Mouse (Mus musculus): Measurements from ENCODE around the gene Tymp. TPM values are rescaled to one million over a fixed set of nuclear protein-coding genes. Genes with fewer than 3 reads are reported as not detected.

Gene Tymp
- 0.62 and 0.75 TPM in 2 replicates for polyA plus RNA-seq (2016; fragmentation: Nextera tagmentation; extraction: Ambion mirVana)

DNA sequence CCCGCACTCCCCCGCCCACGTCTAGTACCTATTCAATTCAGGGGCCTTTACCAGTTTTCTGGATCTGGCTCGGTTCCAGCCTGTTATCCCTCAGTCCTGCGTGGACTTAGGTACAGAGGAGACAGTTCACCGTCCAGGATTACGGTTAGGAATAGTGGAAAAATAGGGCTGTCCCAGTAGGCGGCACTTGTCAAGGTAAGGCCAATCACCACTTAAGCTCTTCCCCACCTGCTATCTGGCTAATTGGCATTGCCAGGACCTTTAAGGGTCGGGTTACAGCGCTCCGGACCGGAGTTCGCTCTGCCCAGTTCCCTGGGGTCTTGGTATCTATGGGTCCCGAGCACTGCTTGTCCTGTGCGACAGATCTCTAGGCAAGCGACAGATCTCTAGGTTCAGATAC lies at the start of gene Tymp:
Gene Tymp (minus strand): TSS at position 83 of the 400 bp plus-strand sequence.
- ATAC-seq: no peak
- no peak within 1 kb of the TSS for H3K27ac ChIP-seq
- H3K36me3 ChIP-seq: peaks cover 10% of the 10 kb centered on the region
- no peaks in the 10 kb centered on the region for H3K9me3 ChIP-seq (replicated peaks)
- peaks cover 45% of the 10 kb centered on the region for H3K4me1 ChIP-seq
- peak within 1 kb of the TSS; percentile 14; the same call in 1 of the 2 replicates for H3K4me2 ChIP-seq
- H3K27me3 ChIP-seq (replicated peaks): peaks cover 46% of the 10 kb centered on the region
- 35% methylated on average over 16 of the region's 16 CpGs for WGBS (ENCODE audit: insufficient replicate concordance)
- no peak within 1 kb of the TSS for H3K4me3 ChIP-seq
- H3K9ac ChIP-seq: no peak within 1 kb of the TSS

DNA sequence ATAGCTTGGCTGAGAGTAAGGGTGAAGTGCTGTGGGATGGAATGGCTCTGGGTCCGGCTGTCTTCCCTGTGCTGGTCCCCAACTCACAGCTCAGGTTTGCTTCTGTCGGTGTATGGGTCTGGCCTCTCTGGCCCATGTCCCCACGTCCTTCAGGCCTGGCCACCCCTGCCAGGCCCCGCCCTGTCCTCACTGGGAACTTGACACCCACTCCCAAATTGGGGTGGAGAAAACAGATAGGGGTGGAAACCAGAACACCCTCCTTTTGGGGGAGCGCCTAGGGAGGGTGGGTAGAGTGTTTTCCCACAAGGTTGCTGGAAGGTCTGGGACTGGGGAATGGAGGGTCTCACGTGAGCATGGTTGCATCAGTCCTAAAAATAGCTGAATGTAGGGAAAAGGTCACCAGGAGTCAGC lies 48.9 kb upstream of the Tymp start, which contains the start of gene Cpt1b:
Gene Cpt1b (minus strand): TSS at position 153 of the 411 bp plus-strand sequence.
- Histone ChIP-seq H3K36me3 (peaks cover 28% of the 10 kb centered on the region), H3K9me3 (replicated peaks) (no peaks in the 10 kb centered on the region), H3K27ac (peak within 1 kb of the TSS; percentile 25), H3K27me3 (replicated peaks) (no peaks in the 10 kb centered on the region), H3K4me1 (peaks cover 32% of the 10 kb centered on the region), H3K4me2 (peak within 1 kb of the TSS; percentile 45), H3K4me3 (peak within 1 kb of the TSS; percentile 23), H3K9ac (peak within 1 kb of the TSS; percentile 1)
- WGBS (ENCODE audit: insufficient replicate concordance): 58% methylated on average over 6 of the region's 6 CpGs
- no peak for ATAC-seq

DNA sequence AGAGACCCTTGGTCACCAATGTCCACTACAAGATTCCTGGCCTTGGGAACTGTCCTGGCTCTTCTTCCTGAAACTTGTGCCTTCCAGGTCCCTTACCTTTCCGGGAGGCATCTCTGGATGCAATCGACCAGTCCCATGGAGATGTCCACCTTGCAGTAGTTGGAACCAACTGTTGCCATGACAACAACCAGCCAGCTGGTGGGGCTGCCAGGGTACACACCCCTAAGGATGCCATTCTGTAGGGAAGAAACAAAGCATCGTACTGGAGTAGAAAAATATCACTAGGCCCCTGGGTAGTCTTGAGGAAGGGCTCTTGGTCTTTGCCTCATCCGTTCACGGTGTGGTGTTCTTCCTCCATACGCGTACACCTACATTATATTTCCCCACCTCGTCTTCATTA lies 47.8 kb upstream of the Tymp start:
- Histone ChIP-seq H3K4me3 (no peak overlapping the region), H3K4me1 (peaks cover 26% of the 10 kb centered on the region), H3K27me3 (replicated peaks) (no peaks in the 10 kb centered on the region), H3K36me3 (peaks cover 37% of the 10 kb centered on the region), H3K9ac (no peak overlapping the region), H3K9me3 (replicated peaks) (no peaks in the 10 kb centered on the region), H3K27ac (no peak overlapping the region), H3K4me2 (no peak overlapping the region)
- ATAC-seq: no peak
- 74% methylated on average over 8 of the region's 8 CpGs for WGBS (ENCODE audit: insufficient replicate concordance)

DNA sequence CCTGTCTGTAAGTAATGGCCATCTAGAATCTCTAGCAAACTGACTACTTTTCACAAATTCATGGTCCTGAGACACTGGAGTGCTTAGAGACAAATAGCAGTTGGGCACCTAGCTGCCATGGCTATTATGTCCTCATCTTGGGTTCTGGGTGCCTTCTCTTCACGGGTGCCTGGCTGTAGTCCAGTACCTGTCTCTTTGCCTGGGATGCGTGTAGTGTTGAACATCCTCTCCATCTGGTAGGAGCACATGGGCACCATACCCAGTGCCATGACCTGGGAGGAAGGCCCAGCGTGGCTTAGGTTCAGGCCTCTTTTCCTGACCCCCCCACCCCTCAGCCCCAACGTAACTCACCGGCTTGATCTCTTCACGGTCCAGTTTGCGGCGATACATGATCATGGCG lies 45.1 kb upstream of the Tymp start:
- H3K4me2 ChIP-seq: no peak overlapping the region
- H3K4me3 ChIP-seq: no peak overlapping the region
- ATAC-seq: no peak
- peaks cover 45% of the 10 kb centered on the region for H3K36me3 ChIP-seq
- H3K27me3 ChIP-seq (replicated peaks): no peaks in the 10 kb centered on the region
- no peak overlapping the region for H3K27ac ChIP-seq
- peaks cover 14% of the 10 kb centered on the region for H3K4me1 ChIP-seq
- no peaks in the 10 kb centered on the region for H3K9me3 ChIP-seq (replicated peaks)
- no peak overlapping the region for H3K9ac ChIP-seq
- WGBS (ENCODE audit: insufficient replicate concordance): 89% methylated on average over 9 of the region's 9 CpGs

DNA sequence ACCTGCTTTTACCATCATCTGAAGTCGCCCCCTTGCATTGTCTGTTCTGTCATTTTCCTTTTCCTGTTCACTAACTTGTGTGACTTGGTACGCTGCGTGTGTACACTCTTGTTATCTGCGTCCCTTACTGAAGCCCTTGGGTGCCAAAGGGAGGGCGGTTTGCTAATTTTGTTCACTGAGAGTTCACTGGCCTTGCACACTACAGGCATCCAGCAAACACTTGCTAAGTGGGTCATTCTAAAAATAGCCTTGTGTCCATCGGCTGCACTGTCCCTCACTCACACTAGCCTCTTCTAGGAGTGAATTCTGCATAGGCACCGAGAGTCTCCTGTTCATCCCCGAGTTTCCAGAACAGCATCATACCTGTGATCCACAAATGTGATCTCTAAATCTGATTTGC lies 38.4 kb upstream of the Tymp start:
- H3K27ac ChIP-seq: no peak overlapping the region
- no peak overlapping the region for H3K9ac ChIP-seq
- ATAC-seq: no peak
- no peaks in the 10 kb centered on the region for H3K4me1 ChIP-seq
- peaks cover 29% of the 10 kb centered on the region for H3K36me3 ChIP-seq
- WGBS (ENCODE audit: insufficient replicate concordance): 73% methylated on average over 8 of the region's 8 CpGs
- H3K4me3 ChIP-seq: no peak overlapping the region
- no peaks in the 10 kb centered on the region for H3K27me3 ChIP-seq (replicated peaks)
- no peaks in the 10 kb centered on the region for H3K9me3 ChIP-seq (replicated peaks)
- no peak overlapping the region for H3K4me2 ChIP-seq

DNA sequence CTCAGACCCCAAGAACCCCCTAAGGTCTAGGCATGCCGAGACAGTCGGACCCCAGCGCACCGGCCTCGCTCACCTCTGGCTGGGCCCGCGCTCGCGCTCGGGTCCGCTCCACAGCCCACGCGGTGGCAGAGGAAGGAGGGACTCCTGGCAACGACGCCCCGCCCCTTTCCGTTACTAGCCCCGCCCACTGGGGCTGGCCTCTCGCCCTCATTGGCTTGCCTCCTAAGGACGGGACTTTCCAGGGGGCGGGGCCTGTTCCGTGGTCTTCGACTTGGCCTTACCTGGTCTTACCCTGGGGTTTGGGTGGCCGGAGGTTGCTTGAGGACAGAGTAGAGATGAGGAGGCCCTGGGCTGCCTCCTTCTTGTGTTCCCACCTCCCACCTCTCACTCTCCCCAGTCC lies 33.3 kb upstream of the Tymp start, which contains the start of gene Syce3:
Gene Syce3 (minus strand): TSS at position 386 of the 400 bp plus-strand sequence.
- Histone ChIP-seq H3K9ac (no peak within 1 kb of the TSS), H3K36me3 (no peaks in the 10 kb centered on the region), H3K4me2 (no peak within 1 kb of the TSS), H3K4me1 (no peaks in the 10 kb centered on the region), H3K27me3 (replicated peaks) (no peaks in the 10 kb centered on the region), H3K4me3 (no peak within 1 kb of the TSS), H3K27ac (no peak within 1 kb of the TSS), H3K9me3 (replicated peaks) (0 out of 2 replicates have a peak, but pooled peaks cover 5% of the 10 kb centered on the region)
- ATAC-seq: peak; percentile 37
- 71% methylated on average over 24 of the region's 24 CpGs for WGBS (ENCODE audit: insufficient replicate concordance)

DNA sequence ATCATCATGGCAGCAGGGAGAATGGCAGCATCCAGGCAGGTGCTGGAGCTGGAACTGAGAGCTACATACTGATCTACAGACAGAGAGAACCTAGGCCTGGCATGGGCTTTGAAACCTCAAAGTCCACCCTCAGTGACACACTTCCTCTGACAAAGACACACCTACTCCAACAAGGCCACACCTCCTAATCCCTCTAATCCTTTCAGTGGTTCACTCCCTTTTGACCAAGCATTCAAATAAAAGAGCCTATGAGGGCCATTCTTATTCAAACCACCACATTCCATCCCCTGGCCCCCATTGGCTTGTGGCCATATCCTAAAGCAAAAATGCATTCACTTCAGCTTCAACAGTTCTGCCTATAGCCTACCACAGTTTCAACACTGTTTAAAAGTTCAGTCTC lies 29.9 kb upstream of the Tymp start:
- no peak overlapping the region for H3K4me2 ChIP-seq
- 0 out of 2 replicates have a peak, but pooled peaks cover 5% of the 10 kb centered on the region for H3K9me3 ChIP-seq (replicated peaks)
- H3K4me3 ChIP-seq: no peak overlapping the region
- H3K27me3 ChIP-seq (replicated peaks): no peaks in the 10 kb centered on the region
- H3K27ac ChIP-seq: no peak overlapping the region
- H3K4me1 ChIP-seq: no peaks in the 10 kb centered on the region
- H3K36me3 ChIP-seq: no peaks in the 10 kb centered on the region
- no peak overlapping the region for H3K9ac ChIP-seq
- no peak for ATAC-seq

DNA sequence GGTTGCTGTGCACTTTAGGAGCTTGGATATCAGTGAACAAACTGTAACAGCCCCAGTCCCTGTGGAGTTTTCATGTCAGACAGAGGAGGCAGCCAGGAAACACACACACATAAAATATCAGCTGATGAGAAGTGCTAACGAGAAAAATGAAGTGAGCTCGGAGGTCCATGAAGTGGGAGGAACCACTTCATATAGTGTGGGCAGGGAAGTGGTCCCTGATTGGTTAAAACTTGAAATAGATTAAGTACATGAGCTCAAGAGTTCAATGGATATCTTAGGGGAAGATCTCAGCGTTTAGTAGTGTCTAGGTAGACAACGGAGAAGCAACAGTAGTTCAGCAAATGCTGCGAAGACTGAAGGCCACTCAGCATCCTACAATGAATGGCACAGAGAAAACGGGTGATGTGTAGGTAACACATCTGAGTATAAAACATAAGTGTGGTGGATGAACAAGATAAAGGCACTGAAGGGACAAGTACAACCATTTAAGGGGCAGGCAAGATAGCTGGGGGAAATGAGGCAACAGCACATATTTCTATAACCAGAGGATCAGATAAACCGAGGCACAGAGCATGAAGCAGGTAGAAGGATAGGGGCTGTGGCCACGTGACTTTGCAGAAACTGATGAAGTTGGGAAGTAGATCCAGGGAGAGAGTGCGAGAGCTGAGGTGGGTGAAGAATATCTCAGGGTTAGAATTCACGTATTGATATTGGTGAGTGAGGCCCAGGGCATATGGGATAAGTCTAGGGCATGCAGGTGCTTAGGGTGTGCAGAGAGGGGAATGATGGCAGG lies 28.2 kb upstream of the Tymp start:
- no peak overlapping the region for H3K4me2 ChIP-seq
- ATAC-seq: no peak
- H3K27me3 ChIP-seq (replicated peaks): no peaks in the 10 kb centered on the region
- H3K36me3 ChIP-seq: no peaks in the 10 kb centered on the region
- H3K4me1 ChIP-seq: no peaks in the 10 kb centered on the region
- 0 out of 2 replicates have a peak, but pooled peaks cover 5% of the 10 kb centered on the region for H3K9me3 ChIP-seq (replicated peaks)
- no peak overlapping the region for H3K27ac ChIP-seq
- WGBS (ENCODE audit: insufficient replicate concordance): 59% methylated on average over 10 of the region's 10 CpGs
- no peak overlapping the region for H3K9ac ChIP-seq
- H3K4me3 ChIP-seq: no peak overlapping the region

DNA sequence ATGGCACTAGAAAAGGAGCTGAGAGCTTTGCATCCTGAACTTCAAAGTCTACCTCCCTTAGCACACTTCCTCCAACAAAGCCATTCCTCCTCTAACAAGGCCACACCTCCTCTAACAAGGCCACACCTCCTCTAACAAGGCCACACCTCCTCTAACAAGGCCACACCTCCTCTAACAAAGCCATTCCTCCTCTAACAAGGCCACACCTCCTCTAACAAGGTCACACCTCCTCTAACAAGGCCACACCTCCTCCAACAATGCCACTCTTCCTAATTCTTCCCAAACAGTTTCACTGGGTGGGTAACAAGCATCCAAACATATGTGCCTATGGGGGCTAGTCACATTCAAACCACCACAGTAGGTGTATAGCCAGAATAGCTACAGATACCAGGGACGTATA lies 25.6 kb upstream of the Tymp start:
- Histone ChIP-seq H3K27ac (no peak overlapping the region), H3K9ac (no peak overlapping the region), H3K4me2 (no peak overlapping the region), H3K4me1 (no peaks in the 10 kb centered on the region), H3K27me3 (replicated peaks) (no peaks in the 10 kb centered on the region), H3K9me3 (replicated peaks) (no peaks in the 10 kb centered on the region), H3K4me3 (no peak overlapping the region), H3K36me3 (no peaks in the 10 kb centered on the region)
- ATAC-seq: no peak
- WGBS (ENCODE audit: insufficient replicate concordance): 73% methylated on average over 1 of the region's 1 CpGs

DNA sequence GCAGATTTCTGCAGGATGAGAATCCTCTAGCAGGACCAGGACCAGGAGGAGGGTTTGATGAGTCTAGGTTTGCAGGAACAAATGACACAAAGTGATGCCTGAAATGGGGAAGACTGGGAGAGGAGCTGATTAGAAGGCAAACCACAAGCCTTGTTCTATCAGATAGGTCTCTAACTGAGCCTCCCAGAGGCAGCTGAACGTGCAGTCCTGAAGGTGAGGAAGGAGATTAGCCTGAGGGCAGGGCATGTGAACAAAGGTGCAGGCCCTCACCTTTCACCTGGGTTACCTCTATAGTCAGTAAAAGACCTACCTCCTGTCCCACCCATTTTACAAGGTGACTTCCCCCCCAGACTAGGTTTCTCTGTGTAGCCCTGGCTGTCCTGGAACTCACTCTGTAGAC lies 22.9 kb upstream of the Tymp start:
- Histone ChIP-seq H3K9ac (no peak overlapping the region), H3K36me3 (no peaks in the 10 kb centered on the region), H3K9me3 (replicated peaks) (no peaks in the 10 kb centered on the region), H3K4me1 (no peaks in the 10 kb centered on the region), H3K4me2 (no peak overlapping the region), H3K27me3 (replicated peaks) (no peaks in the 10 kb centered on the region), H3K27ac (no peak overlapping the region), H3K4me3 (no peak overlapping the region)
- WGBS (ENCODE audit: insufficient replicate concordance): 6% methylated on average over 1 of the region's 1 CpGs
- no peak for ATAC-seq

DNA sequence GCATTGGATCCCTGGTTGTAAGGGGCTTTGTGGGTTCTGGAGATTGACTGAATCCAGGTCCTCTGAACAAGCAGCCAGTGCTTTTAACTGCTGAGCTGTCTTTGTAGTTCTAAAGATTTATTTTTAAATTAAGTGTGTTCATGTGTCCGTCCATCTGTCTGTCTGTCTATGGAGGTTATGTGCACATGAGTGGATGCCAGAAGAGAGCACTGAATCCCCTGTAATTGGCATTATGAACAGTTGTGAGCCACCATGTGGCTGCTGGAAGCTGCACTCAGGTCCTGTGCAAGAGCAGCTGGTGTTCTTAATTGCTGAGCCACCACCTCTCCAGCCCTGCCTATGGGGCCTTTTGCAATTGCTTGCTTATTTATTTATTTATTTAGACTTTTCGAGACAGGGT lies 21.3 kb upstream of the Tymp start:
- H3K36me3 ChIP-seq: no peaks in the 10 kb centered on the region
- WGBS (ENCODE audit: insufficient replicate concordance): 69% methylated on average over 2 of the region's 2 CpGs
- no peak overlapping the region for H3K4me2 ChIP-seq
- no peak overlapping the region for H3K4me3 ChIP-seq
- H3K27me3 ChIP-seq (replicated peaks): no peaks in the 10 kb centered on the region
- H3K27ac ChIP-seq: no peak overlapping the region
- ATAC-seq: no peak
- no peaks in the 10 kb centered on the region for H3K4me1 ChIP-seq
- H3K9me3 ChIP-seq (replicated peaks): no peaks in the 10 kb centered on the region
- no peak overlapping the region for H3K9ac ChIP-seq

DNA sequence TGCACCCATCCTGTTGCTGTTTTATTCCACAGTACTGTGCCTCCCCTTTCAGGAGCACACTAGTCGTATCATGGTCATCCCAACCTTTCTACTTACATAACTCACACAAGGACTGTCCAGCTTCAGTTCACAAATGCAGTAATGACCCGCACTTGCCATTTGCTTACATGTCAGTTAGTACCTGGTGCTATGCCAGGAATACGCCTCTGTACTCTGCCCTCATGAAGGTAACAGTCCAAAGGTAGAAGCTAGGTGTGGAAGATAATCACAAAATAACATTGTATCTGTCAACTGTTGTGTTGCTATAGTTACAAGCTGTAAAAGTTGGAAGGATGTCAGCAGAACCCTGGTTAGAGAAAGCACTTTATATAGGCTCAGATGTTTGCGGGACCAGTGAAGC lies 20.0 kb upstream of the Tymp start:
- no peak for ATAC-seq
- H3K36me3 ChIP-seq: no peaks in the 10 kb centered on the region
- H3K4me2 ChIP-seq: no peak overlapping the region
- no peaks in the 10 kb centered on the region for H3K9me3 ChIP-seq (replicated peaks)
- peaks cover 10% of the 10 kb centered on the region; the same call in 1 of the 2 replicates for H3K27me3 ChIP-seq (replicated peaks)
- no peak overlapping the region for H3K27ac ChIP-seq
- no peak overlapping the region for H3K9ac ChIP-seq
- 72% methylated on average over 4 of the region's 4 CpGs for WGBS (ENCODE audit: insufficient replicate concordance)
- H3K4me1 ChIP-seq: no peaks in the 10 kb centered on the region
- no peak overlapping the region for H3K4me3 ChIP-seq

Data from liver, embryonic 12.5 days (tissue).